Comparison of ENCODE assay signal across 25 mouse cellular contexts in genomic region chr1:188527451-188527850, GRCm38 (mm10).
"Had no signal": no experiment of that assay in that cellular context is flagged by ENCODE, and none has a peak within 500 bp of the region (broad histone marks: within the 10 kb centered on the region; RNA-seq: fewer than 3 reads in every experiment).

No protein-coding gene starts in this region.

- H3K27ac ChIP-seq: limb, embryonic 12.5 days; limb, embryonic 13.5 days; limb, embryonic 15.5 days; liver, embryonic 12.5 days; liver, embryonic 13.5 days; liver, embryonic 14.5 days; liver, embryonic 15.5 days; lung, embryonic 15.5 days; macrophage; midbrain, embryonic 10.5 days; midbrain, embryonic 12.5 days; midbrain, embryonic 13.5 days; midbrain, embryonic 15.5 days; neural tube, embryonic 12.5 days had no signal

- H3K4me1 ChIP-seq: limb, embryonic 12.5 days; limb, embryonic 13.5 days; limb, embryonic 15.5 days; liver, embryonic 12.5 days; liver, embryonic 13.5 days; liver, embryonic 15.5 days; lung, embryonic 15.5 days; midbrain, embryonic 10.5 days; midbrain, embryonic 13.5 days; neural tube, embryonic 12.5 days had no signal

- DNase-seq: left cerebral cortex, postnatal 4 days; liver, embryonic 13.5 days; liver, postnatal 0 days; lung, adult 18-20 months; lung, adult 2 months; lung, embryonic 14.5 days; lung, postnatal 10 days; lung, postnatal 14 days; lung, postnatal 36 days; lung, postnatal 4 days had no signal

- H3K4me3 ChIP-seq: limb, embryonic 12.5 days; limb, embryonic 13.5 days; limb, embryonic 15.5 days; liver, embryonic 12.5 days; liver, embryonic 13.5 days; liver, embryonic 15.5 days; lung, embryonic 15.5 days; megakaryocyte, embryonic 14.5 days; midbrain, embryonic 10.5 days; midbrain, embryonic 12.5 days; midbrain, embryonic 13.5 days; midbrain, embryonic 15.5 days; myocyte; neural tube, embryonic 12.5 days had no signal

- H3K9me3 ChIP-seq: limb, embryonic 13.5 days; limb, embryonic 15.5 days; liver, embryonic 12.5 days; liver, embryonic 13.5 days; liver, embryonic 15.5 days; lung, embryonic 15.5 days; midbrain, embryonic 10.5 days; midbrain, embryonic 12.5 days; midbrain, embryonic 15.5 days; neural tube, embryonic 12.5 days had no signal

- H3K36me3 ChIP-seq: limb, embryonic 12.5 days; limb, embryonic 13.5 days; limb, embryonic 15.5 days; liver, embryonic 12.5 days; liver, embryonic 13.5 days; liver, embryonic 15.5 days; lung, embryonic 15.5 days; midbrain, embryonic 10.5 days; midbrain, embryonic 12.5 days; midbrain, embryonic 13.5 days; midbrain, embryonic 15.5 days; neural tube, embryonic 12.5 days had no signal

- H3K27me3 ChIP-seq: limb, embryonic 12.5 days; limb, embryonic 13.5 days; limb, embryonic 15.5 days; liver, embryonic 12.5 days; liver, embryonic 13.5 days; liver, embryonic 15.5 days; lung, embryonic 15.5 days; megakaryocyte, embryonic 14.5 days; midbrain, embryonic 12.5 days; midbrain, embryonic 13.5 days; midbrain, embryonic 15.5 days; neural tube, embryonic 12.5 days had no signal
